Mouse (Mus musculus) lung, adult 2 months (tissue): Measurements from ENCODE around the gene Hsd17b13. TPM values are rescaled to one million over a fixed set of nuclear protein-coding genes. Genes with fewer than 3 reads are reported as not detected.
"Not testable (repeated sequence)": the region's sequence is repeated elsewhere in the genome, so short reads cannot be mapped to it uniquely, and the experiment has no call there.

Source experiments
- DNase-seq: peaks from one replicate; pipeline ENCODE4 v3.0.0; 2022
- H3K4me1 ChIP-seq: fragments of 200-500 bp; 2 replicates; pipeline ENCODE4 v1.6.1; 2011; ENCODE audit warnings: low read length; ENCODE audit not compliant: control insufficient read depth, insufficient read depth
- H3K4me3 ChIP-seq: fragments of 200-500 bp; replicated peaks from 2 replicates; pipeline ENCODE3; 2011; ENCODE audit warnings: low read depth, mild to moderate bottlenecking, control low read depth, low read length; ENCODE audit errors: extremely low read depth
- CTCF ChIP-seq: fragments of 200-500 bp; IDR thresholded peaks from 2 replicates; pipeline ENCODE4 v1.5.1; 2011; ENCODE audit warnings: mild to moderate bottlenecking, low read length, control low read depth; ENCODE audit not compliant: insufficient read depth
- POLR2A ChIP-seq: fragments of 200-500 bp; IDR thresholded peaks from 2 replicates; pipeline ENCODE4 v1.6.1; 2011; ENCODE audit warnings: low read depth, mild to moderate bottlenecking, control low read depth, low read length, borderline replicate concordance; ENCODE audit errors: extremely low read depth
- WGBS: fragments of 180-500 bp; shearing (Covaris S2); methylation state at CpG from one replicate; pipeline ENCODE4 v1.1.7; 2018; 5-methylcytosine and 5-hydroxymethylcytosine counted together
- polyA plus RNA-seq: library from polyadenylated mRNA; depleted of rRNA; stranded (reverse); fragments of >200 nt; gene quantifications from 2 replicates; pipeline ENCODE4 v1.2.3, GENCODE M21; 2012

Gene Hsd17b13
- polyA plus RNA-seq, 1 experiment: 0.14 TPM

DNA sequence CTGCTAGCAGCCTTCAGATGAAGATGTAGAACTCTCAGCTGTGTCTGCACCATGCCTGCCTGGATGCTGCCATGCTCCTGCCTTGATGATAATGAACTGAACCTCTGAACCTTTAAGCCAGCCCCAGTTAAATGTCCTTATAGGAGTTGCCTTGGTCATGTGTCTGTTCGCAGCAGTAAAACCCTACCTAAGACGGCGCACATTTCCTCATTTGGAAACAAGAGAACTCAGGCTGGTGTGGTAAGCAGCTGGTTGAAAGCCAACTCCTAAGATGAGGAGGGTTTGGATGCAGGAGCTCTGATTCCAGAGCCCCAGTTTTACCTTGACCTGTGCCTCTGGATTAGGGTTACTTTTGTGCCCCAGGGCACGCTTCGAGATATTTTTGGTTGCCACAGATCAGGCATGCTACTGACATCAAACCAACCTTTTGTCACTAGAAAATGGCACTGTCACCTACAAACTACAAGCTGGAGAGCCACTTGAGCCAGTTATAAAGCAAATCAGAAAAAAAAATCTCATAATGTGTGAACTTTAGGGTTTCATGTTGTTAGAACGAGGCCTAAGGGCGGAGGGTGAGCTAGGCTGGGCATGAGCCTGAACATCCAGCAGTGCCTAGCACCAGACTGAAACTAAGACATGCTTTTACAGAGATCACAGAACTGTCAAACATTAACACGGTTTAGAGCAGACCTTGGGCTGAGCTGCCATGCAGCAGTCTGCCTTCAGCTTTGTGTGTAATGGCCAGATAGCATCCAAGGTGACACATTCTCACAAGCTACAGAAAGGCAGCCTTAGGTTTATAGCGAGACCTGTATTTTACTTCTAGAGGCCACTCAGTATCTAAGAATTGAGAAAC lies 3.7 kb upstream of the Hsd17b13 start:
- no peak for DNase-seq
- H3K4me1 ChIP-seq: no peaks in the 10 kb centered on the region
- no peak overlapping the region for H3K4me3 ChIP-seq
- WGBS: 79% methylated on average over 9 of the region's 9 CpGs
- TF ChIP-seq CTCF: no peak

DNA sequence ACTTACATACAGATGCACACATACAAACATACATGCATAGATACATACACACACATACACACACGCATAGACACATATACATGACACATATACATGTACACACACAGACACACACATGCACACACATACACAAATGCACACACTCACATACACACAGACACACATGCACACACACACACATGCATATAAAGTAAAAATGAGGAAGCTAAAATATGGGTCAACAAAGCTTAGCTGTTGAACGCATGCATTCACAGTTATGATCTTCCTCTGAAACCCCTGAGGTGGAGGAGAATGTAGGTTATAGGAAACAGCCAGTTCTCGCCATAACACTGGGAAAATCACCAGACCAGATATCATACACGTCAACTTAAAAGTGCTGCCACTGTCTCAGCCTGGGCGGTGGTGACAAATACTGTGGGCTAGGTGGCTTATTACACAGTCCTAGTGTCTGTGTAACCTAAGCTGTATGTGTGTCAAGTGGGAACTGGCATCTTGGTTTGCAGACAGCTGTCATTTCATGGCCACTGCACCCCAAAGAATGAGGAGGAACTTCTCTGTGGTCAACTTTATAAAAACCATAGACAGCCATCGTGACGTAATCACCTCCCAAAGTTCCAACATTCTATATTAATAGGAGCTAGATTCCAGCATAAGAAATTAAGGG lies 829 bp upstream of the Hsd17b13 start:
- H3K4me1 ChIP-seq: no peaks in the 10 kb centered on the region; the same call in 1 of the 2 replicates
- H3K4me3 ChIP-seq: no peak overlapping the region
- DNase-seq: no peak
- 76% methylated on average over 7 of the region's 7 CpGs for WGBS
- TF ChIP-seq POLR2A: no peak
- no peak for TF ChIP-seq CTCF

DNA sequence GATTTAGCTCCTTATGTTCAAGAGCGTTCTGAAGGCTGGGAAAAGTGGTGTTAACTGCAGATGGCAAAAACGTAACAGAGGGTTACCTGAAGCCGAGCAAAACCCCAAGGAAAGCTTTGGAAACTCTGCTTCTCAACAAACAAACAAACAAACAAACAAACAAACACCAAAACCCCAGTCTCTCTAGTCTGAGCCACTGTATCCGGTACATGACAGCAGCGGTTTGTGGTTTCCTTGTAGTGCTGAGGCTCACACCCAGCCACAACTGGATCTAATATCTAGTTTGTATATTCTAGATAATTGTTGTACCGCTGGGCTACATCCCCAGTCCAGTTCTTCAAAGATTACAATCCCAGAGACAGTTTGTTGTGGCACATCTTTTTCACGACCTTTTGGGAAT lies 1.5 kb downstream of the Hsd17b13 start:
- H3K4me1 ChIP-seq: no peaks in the 10 kb centered on the region; the same call in 1 of the 2 replicates
- no peak overlapping the region for H3K4me3 ChIP-seq
- TF ChIP-seq CTCF (no peak), POLR2A (no peak)
- WGBS: 50% methylated on average over 7 of the region's 7 CpGs
- no peak for DNase-seq

DNA sequence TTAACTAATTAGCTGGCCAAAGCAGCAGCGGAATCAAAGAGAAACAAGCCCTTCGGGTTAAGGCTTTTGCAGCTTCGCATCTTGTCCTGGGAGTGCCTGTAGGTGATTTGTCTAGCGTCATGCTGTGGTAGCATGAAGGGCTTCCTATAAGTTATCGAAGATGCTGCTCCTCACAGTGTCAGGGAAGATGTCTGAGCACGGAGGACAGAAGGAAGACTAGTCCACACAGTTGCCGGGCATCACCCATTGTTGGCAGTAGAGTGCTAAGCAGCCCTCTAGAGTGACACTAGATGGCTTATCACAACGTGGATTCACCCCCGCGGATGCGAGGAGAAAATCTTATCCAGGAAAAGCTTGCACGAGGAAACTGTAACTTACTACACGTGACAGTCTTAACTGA lies 4.4 kb downstream of the Hsd17b13 start:
- DNase-seq: no peak
- TF ChIP-seq CTCF (no peak), POLR2A (no peak)
- WGBS: 35% methylated on average over 13 of the region's 13 CpGs
- H3K4me3 ChIP-seq: no peak overlapping the region
- H3K4me1 ChIP-seq: no peaks in the 10 kb centered on the region; the same call in 1 of the 2 replicates

DNA sequence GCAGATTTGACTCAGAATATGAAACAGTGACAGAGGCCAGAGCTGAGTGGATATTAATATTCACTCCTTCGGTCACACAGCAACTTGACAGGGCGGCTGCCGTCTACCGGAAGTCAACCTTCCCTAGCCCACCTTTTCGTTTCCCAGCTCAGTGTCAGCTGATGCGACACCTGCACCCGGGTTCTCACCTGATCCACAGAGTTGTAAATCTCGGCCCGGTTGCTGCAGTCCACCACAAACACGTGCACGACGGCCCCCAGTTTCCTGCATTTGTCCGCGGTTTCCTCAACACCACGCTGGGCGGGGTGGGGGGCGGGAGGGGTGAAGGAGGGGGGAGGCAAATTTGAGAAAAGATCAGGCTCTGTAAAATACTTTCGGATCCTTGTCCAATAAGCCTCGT lies 4.8 kb downstream of the Hsd17b13 start:
- DNase-seq: no peak
- 25% methylated on average over 19 of the region's 19 CpGs for WGBS
- no peaks in the 10 kb centered on the region; the same call in 1 of the 2 replicates for H3K4me1 ChIP-seq
- TF ChIP-seq CTCF (no peak), POLR2A (no peak)
- no peak overlapping the region for H3K4me3 ChIP-seq

DNA sequence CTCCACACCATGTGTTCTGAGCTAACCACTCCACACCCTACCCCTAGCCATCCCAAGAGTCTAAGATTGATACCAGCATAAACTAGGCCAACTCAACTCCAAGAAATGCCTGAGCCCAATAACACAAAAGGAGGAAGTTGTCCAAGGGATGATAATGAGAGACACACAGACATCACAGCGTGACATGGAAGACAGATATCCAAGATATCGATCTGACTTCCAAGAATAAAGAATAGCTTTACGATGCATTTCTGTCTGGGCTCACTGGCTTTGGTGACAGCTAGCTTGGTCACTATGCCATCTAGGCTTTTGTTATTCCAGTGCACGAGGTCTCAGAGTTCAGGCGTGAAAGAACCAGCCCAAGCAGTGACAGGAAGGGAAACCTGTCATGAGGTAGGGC lies 6.2 kb downstream of the Hsd17b13 start:
- DNase-seq: no peak
- WGBS: 56% methylated on average over 5 of the region's 5 CpGs
- no peak overlapping the region for H3K4me3 ChIP-seq
- H3K4me1 ChIP-seq: no peaks in the 10 kb centered on the region; the same call in 1 of the 2 replicates
- TF ChIP-seq CTCF: no peak

DNA sequence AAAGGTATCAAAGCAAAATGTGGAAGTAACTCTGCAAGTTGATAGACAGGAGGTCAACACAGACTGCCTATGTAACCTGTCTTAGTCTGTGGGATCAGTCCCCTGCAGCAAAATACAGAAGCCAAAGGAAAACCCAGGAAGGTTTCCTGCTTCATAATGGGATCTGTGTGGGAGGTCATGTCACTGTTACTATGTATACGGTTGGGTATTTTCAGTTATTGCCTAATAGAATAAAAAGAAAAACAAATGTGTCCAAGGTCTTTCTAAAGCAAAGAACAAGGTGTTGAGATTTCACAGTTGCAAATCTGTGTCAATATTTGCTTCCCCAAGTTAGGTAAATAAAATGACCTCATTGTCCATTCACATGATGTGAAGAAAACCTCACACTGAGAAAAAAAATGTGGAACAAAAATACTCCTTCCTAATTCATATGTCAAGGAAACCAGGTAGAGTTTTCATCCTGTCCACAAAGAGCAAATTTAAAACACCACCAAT lies 14.2 kb downstream of the Hsd17b13 start:
- WGBS: 39% methylated on average over 1 of the region's 1 CpGs
- no peak for DNase-seq
- TF ChIP-seq POLR2A (no peak), CTCF (no peak)
- Histone ChIP-seq H3K4me1 (no peaks in the 10 kb centered on the region), H3K4me3 (no peak overlapping the region)

DNA sequence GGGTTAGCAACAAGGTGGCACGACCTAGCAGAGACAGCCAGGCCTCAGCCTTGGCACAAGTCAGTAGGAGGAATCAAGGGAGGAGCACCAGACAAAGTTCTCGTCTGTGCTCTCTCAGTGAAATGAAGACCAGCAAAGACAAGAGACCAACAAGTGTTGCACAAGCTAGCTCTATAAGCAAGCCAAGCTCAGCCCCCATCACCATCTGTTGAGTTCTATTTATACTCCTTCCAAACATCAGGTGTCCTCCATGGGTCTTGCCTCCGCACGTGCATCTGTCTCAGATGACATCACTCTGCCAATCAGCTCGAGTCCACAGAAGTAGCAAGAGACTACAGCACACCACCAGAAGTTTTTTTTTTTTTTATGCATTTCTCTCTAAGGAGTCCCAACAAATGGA lies 22.6 kb downstream of the Hsd17b13 start:
- H3K4me1 ChIP-seq: no peaks in the 10 kb centered on the region
- TF ChIP-seq CTCF (no peak), POLR2A (no peak)
- 62% methylated on average over 5 of the region's 5 CpGs for WGBS
- no peak for DNase-seq
- H3K4me3 ChIP-seq: no peak overlapping the region

DNA sequence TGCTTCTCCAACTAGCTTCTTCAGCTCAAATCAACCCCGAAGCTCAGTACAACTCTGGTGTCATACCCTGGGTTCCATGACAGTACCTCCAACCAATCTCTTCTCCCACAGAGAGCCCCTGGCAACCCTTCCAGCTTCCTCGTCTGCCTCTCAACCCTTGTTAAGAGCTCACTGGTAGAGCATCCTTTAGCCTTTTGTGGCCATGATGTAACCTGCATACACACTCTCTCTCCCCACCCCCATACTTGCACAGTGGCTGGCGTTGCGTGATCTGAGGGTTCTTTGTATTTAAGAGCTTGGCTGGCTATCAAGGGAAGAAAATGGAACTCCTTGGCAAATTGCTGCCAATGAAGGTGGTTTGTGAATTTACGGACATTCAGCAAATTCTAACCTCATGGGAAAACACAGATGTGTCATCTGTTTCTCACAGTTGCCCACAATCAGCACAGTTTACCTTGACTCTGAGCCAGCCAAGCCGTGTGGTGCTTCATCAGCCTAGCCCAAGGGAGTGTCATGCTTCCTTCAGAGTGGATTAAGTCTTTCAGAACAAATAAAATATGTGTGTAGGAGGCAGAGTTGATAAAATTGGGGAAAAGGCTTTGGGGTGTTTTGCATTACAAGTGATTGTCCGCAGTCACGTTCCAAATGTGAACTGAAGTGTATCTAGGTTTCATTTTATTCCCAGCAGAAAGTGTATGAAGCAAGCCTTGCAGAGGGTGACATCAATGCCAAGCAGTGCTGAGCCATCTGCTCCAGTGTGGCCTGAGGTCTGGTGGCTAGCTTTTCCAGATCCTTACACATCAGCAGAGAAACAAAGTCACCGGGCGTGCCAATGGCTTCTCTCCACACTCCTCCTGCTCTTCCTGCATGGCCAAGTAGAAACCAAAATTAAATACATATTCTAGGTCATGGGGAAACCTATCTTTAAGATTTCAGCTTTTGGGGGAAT lies 23.8 kb downstream of the Hsd17b13 start:
- DNase-seq: no peak

DNA sequence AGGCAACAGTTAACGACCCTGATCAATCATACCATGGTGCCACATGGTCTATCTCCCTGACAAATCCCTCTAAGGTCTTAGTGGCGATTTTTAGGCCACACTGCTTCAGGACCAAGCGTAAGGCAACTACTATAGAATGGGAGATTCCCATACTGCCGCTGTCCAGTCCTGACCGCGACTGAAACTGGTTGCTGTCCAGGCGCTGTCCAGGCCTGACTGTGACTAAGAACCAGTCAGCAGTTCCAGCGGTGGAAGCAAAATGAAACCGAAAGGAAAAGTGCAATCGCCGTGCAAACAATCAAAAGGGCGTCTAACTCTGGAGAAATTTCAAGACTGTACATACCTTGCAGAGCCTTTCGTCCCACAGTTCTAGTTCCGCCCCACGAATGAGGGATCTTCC lies 27.1 kb downstream of the Hsd17b13 start:
- H3K4me1 ChIP-seq, H3K4me3 ChIP-seq, DNase-seq: not testable (repeated sequence)
- 89% methylated on average over 15 of the region's 15 CpGs for WGBS

More for the DNA sequence above, 23.8 kb downstream of the Hsd17b13 start:
- no peak overlapping the region for H3K4me3 ChIP-seq
- 73% methylated on average over 10 of the region's 10 CpGs for WGBS
- H3K4me1 ChIP-seq: no peaks in the 10 kb centered on the region
- TF ChIP-seq POLR2A (no peak), CTCF (no peak)
